ENCODE assay signal across 25 mouse cellular contexts in the genomic region with DNA sequence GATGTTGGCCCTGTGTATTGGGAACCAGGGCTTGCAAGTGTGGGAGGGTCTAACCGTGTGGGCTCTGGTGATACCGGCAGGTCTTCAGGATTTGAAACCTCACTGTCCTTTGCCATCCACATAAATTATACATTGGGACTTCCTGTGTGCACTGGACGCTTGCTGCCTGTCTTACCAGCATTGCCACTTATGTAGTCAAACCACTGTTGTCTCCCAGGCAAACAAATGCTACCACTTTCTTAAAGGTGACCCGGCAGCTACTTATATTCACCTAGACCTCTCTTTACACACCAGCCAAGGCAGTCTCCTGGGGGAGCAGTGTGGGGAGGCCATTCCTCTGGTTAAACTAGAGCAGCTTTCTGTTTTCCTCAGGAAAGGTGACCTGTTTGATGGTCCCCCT.
DNase-seq lines count a peak whose midpoint lies in the region; ATAC-seq and TF ChIP-seq lines count a peak whose summit lies in the region.
"Had no signal": no experiment of that assay in that cellular context is flagged by ENCODE, and none has a peak within 500 bp of the region (broad histone marks: within the 10 kb centered on the region; RNA-seq: fewer than 3 reads in every experiment).

No protein-coding gene starts in this region.

- no peak for ATAC-seq in CD4-positive, CD25-positive, alpha-beta regulatory T cell, adult 4 months
- ATAC-seq: forebrain, embryonic 13.5 days; forebrain, embryonic 15.5 days; forebrain, postnatal 0 days; Patski had no signal

- no peaks in the 10 kb centered on the region for H3K9me3 ChIP-seq in embryonic facial prominence, embryonic 10.5 days
- H3K9me3 ChIP-seq: embryonic facial prominence, embryonic 12.5 days; forebrain, embryonic 13.5 days; forebrain, embryonic 15.5 days had no signal

- no peak for TF ChIP-seq POLR2A in spleen, adult 2 months (IDR thresholded peaks at IDR 0.05; ENCODE audit: low read depth, low read length)

- peaks cover 43% of the 10 kb centered on the region; the same call in 1 of the 2 replicates for H3K4me1 ChIP-seq in spleen, adult 2 months (ENCODE audit: control insufficient read depth, insufficient read depth, insufficient read length)
- H3K4me1 ChIP-seq in embryonic facial prominence, embryonic 10.5 days = peaks cover 35% of the 10 kb centered on the region

- WGBS in spleen, adult 2 months = 69% methylated on average over 4 of the region's 4 CpGs
- 89% methylated on average over 4 of the region's 4 CpGs for WGBS in embryonic facial prominence, embryonic 10.5 days

- no peak for TF ChIP-seq CTCF in spleen, adult 2 months (IDR thresholded peaks at IDR 0.05; ENCODE audit: extremely low read depth, insufficient read depth, insufficient read length, insufficient replicate concordance)

- H3K27ac ChIP-seq in spleen, adult 2 months (ENCODE audit: insufficient read depth, low read length) = peak overlapping the region; percentile 65
- H3K27ac ChIP-seq in embryonic facial prominence, embryonic 10.5 days (replicated peaks) = 0 out of 2 replicates have a peak overlapping the region, but pooled peaks have one; percentile 30
- H3K27ac ChIP-seq: embryonic facial prominence, embryonic 12.5 days; forebrain, embryonic 13.5 days; forebrain, embryonic 15.5 days had no signal

- no peaks in the 10 kb centered on the region for H3K27me3 ChIP-seq in spleen, adult 2 months (ENCODE audit: control insufficient read depth, insufficient read depth, low read length)
- no peaks in the 10 kb centered on the region for H3K27me3 ChIP-seq in embryonic facial prominence, embryonic 10.5 days (replicated peaks; ENCODE audit: low read depth, poor library complexity, severe bottlenecking)
- H3K27me3 ChIP-seq: CH12.LX; embryonic facial prominence, embryonic 12.5 days; forebrain, embryonic 13.5 days; forebrain, embryonic 15.5 days; Patski had no signal

- H3K4me3 ChIP-seq in spleen, adult 2 months (ENCODE audit: extremely low read depth, insufficient read depth, insufficient read length) = no peak overlapping the region
- no peak overlapping the region for H3K4me3 ChIP-seq in embryonic facial prominence, embryonic 10.5 days
- H3K4me3 ChIP-seq: embryonic facial prominence, embryonic 12.5 days; forebrain, embryonic 13.5 days; forebrain, embryonic 15.5 days had no signal

- H3K36me3 ChIP-seq in spleen, adult 2 months (ENCODE audit: control insufficient read depth, insufficient read depth, low read length) = peaks cover 34% of the 10 kb centered on the region
- peaks cover 7% of the 10 kb centered on the region; the same call in 1 of the 2 replicates for H3K36me3 ChIP-seq in embryonic facial prominence, embryonic 10.5 days (replicated peaks)
- H3K36me3 ChIP-seq: forebrain, embryonic 15.5 days; G1E had no signal

- DNase-seq in CD4-positive, CD25-positive, alpha-beta regulatory T cell, adult 2 months (ENCODE audit: low read depth, low spot score) = peak; percentile 52
- peak; percentile 82 for DNase-seq in heart, adult 11 months
- no peak for DNase-seq in heart, postnatal 14 days
- no peak for DNase-seq in spleen, adult 2 months (ENCODE audit: low read depth in 1 of 2, low spot score in 2 of 2)
- DNase-seq in spleen, postnatal 36 days (ENCODE audit: low spot score in 2 of 2) = no peak
- DNase-seq in embryonic facial prominence, embryonic 10.5 days (ENCODE audit: low spot score) = no peak
- DNase-seq in adrenal gland, adult 8-10 months = no peak
- DNase-seq: adrenal gland, postnatal 10 days; adrenal gland, postnatal 25 days; B cell, adult 2 months; cerebellum, adult 11 months; cerebellum, adult 18-20 months; cerebellum, adult 8-10 months; cerebellum, adult 9-11 months; cerebellum, postnatal 14 days; cerebellum, postnatal 36 days; embryo, embryonic 11 days; forebrain, postnatal 0 days had no signal

- intact Hi-C loops in heart, postnatal 14 days (cut with DNase I) = loop anchor here (10.0 kb wide), 1 partner anchor 209 kb away; no protein-coding TSS in a partner anchor

Comparison
In these comparisons a context has a peak if more than half of its experiments do, and no peak if none do; other contexts are left out.
1. DNase-seq: peak in CD4-positive, CD25-positive, alpha-beta regulatory T cell, adult 2 months (single experiment) and heart, adult 11 months (single experiment); none in heart, postnatal 14 days (0 of 2), spleen, adult 2 months (0 of 2), spleen, postnatal 36 days (0 of 2), embryonic facial prominence, embryonic 10.5 days (single experiment) and adrenal gland, adult 8-10 months (single experiment).